Mouse (Mus musculus) limb, embryonic 11.5 days (tissue): ENCODE measurements around the gene Insc. TPM values are rescaled to one million over a fixed set of nuclear protein-coding genes. Genes with fewer than 3 reads are reported as not detected.

Experiments used
- ATAC-seq: fragments of 200-750 bp; cut with Nextera tagmentation; 2 replicates; pipeline ENCODE4 v1.8.0; 2017; ENCODE audit warnings: low read depth; ENCODE audit not compliant: insufficient number of reproducible peaks, low FRiP score, low TSS enrichment
- DNase-seq: peaks from one replicate; pipeline ENCODE4 v3.0.0-alpha.2; 2015; ENCODE audit warnings: low spot score
- H3K27ac ChIP-seq: fragments of 300-500 bp; sonication (generic); replicated peaks from 2 replicates; pipeline ENCODE4 v1.5.1; 2014; ENCODE audit warnings: low read depth, mild to moderate bottlenecking, low read length
- H3K27me3 ChIP-seq: fragments of 300-500 bp; sonication (generic); 2 replicates; pipeline ENCODE4 v1.6.1; 2014; ENCODE audit warnings: mild to moderate bottlenecking, low read length, mixed read lengths; ENCODE audit not compliant: control insufficient read depth, insufficient read depth
- H3K36me3 ChIP-seq: fragments of 300-500 bp; sonication (generic); 2 replicates; pipeline ENCODE4 v1.6.1; 2014; ENCODE audit warnings: mild to moderate bottlenecking, low read length, moderate library complexity, mixed read lengths; ENCODE audit not compliant: control insufficient read depth, insufficient read depth
- H3K4me1 ChIP-seq: fragments of 300-500 bp; sonication (generic); 2 replicates; pipeline ENCODE4 v1.6.1; 2014; ENCODE audit warnings: low read length, mixed read lengths; ENCODE audit not compliant: control insufficient read depth, insufficient read depth
- H3K4me2 ChIP-seq: fragments of 300-500 bp; sonication (generic); 2 replicates; pipeline ENCODE4 v1.6.1; 2014; ENCODE audit warnings: low read depth, mild to moderate bottlenecking, moderate library complexity; ENCODE audit not compliant: severe bottlenecking
- H3K4me3 ChIP-seq: fragments of 300-500 bp; sonication (generic); 2 replicates; pipeline ENCODE4 v1.5.1; 2014; ENCODE audit warnings: low read depth, low read length
- H3K9ac ChIP-seq: fragments of 300-500 bp; sonication (generic); 2 replicates; pipeline ENCODE4 v1.6.1; 2014; ENCODE audit warnings: mild to moderate bottlenecking, low read length
- H3K9me3 ChIP-seq: fragments of 300-500 bp; sonication (generic); 2 replicates; pipeline ENCODE4 v1.6.1; 2016; ENCODE audit warnings: low read length; ENCODE audit not compliant: control insufficient read depth
- WGBS: fragments of 180-500 bp; shearing (Covaris S2); extraction: QIAGEN DNeasy Blood & Tissue Kit; methylation state at CpG from one replicate; pipeline ENCODE4 v1.1.7; 2014; 5-methylcytosine and 5-hydroxymethylcytosine counted together
- polyA plus RNA-seq: library from polyadenylated mRNA; unstranded; fragments of >200 nt; fragmentation: Nextera tagmentation; extraction: Ambion mirVana; gene quantifications from 2 replicates; pipeline ENCODE4 v1.2.1, GENCODE M21; 2014

Gene Insc
- polyA plus RNA-seq, 1 experiment from 2014 or later, result 1.2 TPM

- 84% methylated on average over 3 of the region's 3 CpGs for WGBS
- Histone ChIP-seq H3K36me3 (no peaks in the 10 kb centered on the region), H3K9ac (no peak overlapping the region), H3K27ac (no peak overlapping the region), H3K4me3 (no peak overlapping the region), H3K4me1 (peaks cover 3% of the 10 kb centered on the region; the same call in 1 of the 2 replicates), H3K27me3 (no peaks in the 10 kb centered on the region), H3K9me3 (no peaks in the 10 kb centered on the region), H3K4me2 (no peak overlapping the region)
- ATAC-seq (no peak), DNase-seq (no peak)
These were observed 4.1 kb downstream of the Insc start for GRCm38 (mm10) chr7:114747596-114747995.

GRCm38 (mm10) chr7:114748239-114748638 lies 4.7 kb downstream of the Insc start:
- Histone ChIP-seq H3K36me3 (no peaks in the 10 kb centered on the region), H3K4me2 (no peak overlapping the region), H3K9me3 (no peaks in the 10 kb centered on the region), H3K27me3 (no peaks in the 10 kb centered on the region), H3K27ac (no peak overlapping the region), H3K4me1 (peaks cover 3% of the 10 kb centered on the region; the same call in 1 of the 2 replicates), H3K9ac (no peak overlapping the region), H3K4me3 (no peak overlapping the region)
- DNase-seq (no peak), ATAC-seq (no peak)
- 65% methylated on average over 4 of the region's 4 CpGs for WGBS

- ATAC-seq (no peak), DNase-seq (no peak)
- no peaks in the 10 kb centered on the region for H3K9me3 ChIP-seq
- no peak overlapping the region for H3K4me2 ChIP-seq
- H3K9ac ChIP-seq, result no peak overlapping the region
- H3K4me3 ChIP-seq, result no peak overlapping the region
- no peak overlapping the region for H3K27ac ChIP-seq
- no peaks in the 10 kb centered on the region for H3K27me3 ChIP-seq
- H3K36me3 ChIP-seq, result no peaks in the 10 kb centered on the region
- H3K4me1 ChIP-seq, result no peaks in the 10 kb centered on the region
- WGBS, result 81% methylated on average over 2 of the region's 2 CpGs
These were observed 10.0 kb downstream of the Insc start for GRCm38 (mm10) chr7:114753471-114753870.

GRCm38 (mm10) chr7:114754196-114754595 lies 10.7 kb downstream of the Insc start:
- Histone ChIP-seq H3K27ac (no peak overlapping the region), H3K4me3 (no peak overlapping the region), H3K4me1 (no peaks in the 10 kb centered on the region), H3K27me3 (no peaks in the 10 kb centered on the region), H3K9me3 (no peaks in the 10 kb centered on the region), H3K36me3 (no peaks in the 10 kb centered on the region), H3K9ac (no peak overlapping the region), H3K4me2 (no peak overlapping the region)
- ATAC-seq (no peak), DNase-seq (no peak)
- WGBS, result 85% methylated on average over 1 of the region's 1 CpGs

- H3K9me3 ChIP-seq, result no peaks in the 10 kb centered on the region
- no peaks in the 10 kb centered on the region for H3K27me3 ChIP-seq
- H3K4me3 ChIP-seq, result no peak overlapping the region
- no peak overlapping the region for H3K9ac ChIP-seq
- DNase-seq (no peak), ATAC-seq (no peak)
- H3K4me2 ChIP-seq, result no peak overlapping the region
- 85% methylated on average over 8 of the region's 8 CpGs for WGBS
- no peaks in the 10 kb centered on the region for H3K36me3 ChIP-seq
- no peak overlapping the region for H3K27ac ChIP-seq
- H3K4me1 ChIP-seq, result no peaks in the 10 kb centered on the region
These were observed 11.1 kb downstream of the Insc start for GRCm38 (mm10) chr7:114754626-114755025.

GRCm38 (mm10) chr7:114762660-114763059 lies 19.2 kb downstream of the Insc start:
- WGBS, result 76% methylated on average over 2 of the region's 2 CpGs
- H3K27me3 ChIP-seq, result no peaks in the 10 kb centered on the region
- H3K9me3 ChIP-seq, result no peaks in the 10 kb centered on the region
- no peak overlapping the region for H3K9ac ChIP-seq
- no peak overlapping the region for H3K27ac ChIP-seq
- H3K4me2 ChIP-seq, result no peak overlapping the region
- H3K4me3 ChIP-seq, result no peak overlapping the region
- no peaks in the 10 kb centered on the region for H3K4me1 ChIP-seq
- DNase-seq (no peak), ATAC-seq (no peak)
- no peaks in the 10 kb centered on the region for H3K36me3 ChIP-seq

- no peaks in the 10 kb centered on the region for H3K4me1 ChIP-seq
- ATAC-seq, result no peak
- no peak overlapping the region for H3K9ac ChIP-seq
- DNase-seq, result no peak
- H3K36me3 ChIP-seq, result no peaks in the 10 kb centered on the region
- H3K9me3 ChIP-seq, result no peaks in the 10 kb centered on the region
- no peaks in the 10 kb centered on the region for H3K27me3 ChIP-seq
- H3K4me3 ChIP-seq, result no peak overlapping the region
- no peak overlapping the region for H3K27ac ChIP-seq
- 77% methylated on average over 3 of the region's 3 CpGs for WGBS
- H3K4me2 ChIP-seq, result no peak overlapping the region
These were observed 21.8 kb downstream of the Insc start for GRCm38 (mm10) chr7:114765273-114765672.

- WGBS, result 88% methylated on average over 3 of the region's 3 CpGs
- Histone ChIP-seq H3K27me3 (no peaks in the 10 kb centered on the region), H3K27ac (no peak overlapping the region), H3K4me2 (no peak overlapping the region), H3K36me3 (no peaks in the 10 kb centered on the region), H3K4me3 (no peak overlapping the region), H3K4me1 (no peaks in the 10 kb centered on the region), H3K9ac (no peak overlapping the region), H3K9me3 (no peaks in the 10 kb centered on the region)
- ATAC-seq (no peak), DNase-seq (no peak)
These were observed 23.0 kb downstream of the Insc start for GRCm38 (mm10) chr7:114766523-114766922.

GRCm38 (mm10) chr7:114768516-114768915 lies 25.0 kb downstream of the Insc start:
- no peak overlapping the region for H3K9ac ChIP-seq
- no peak overlapping the region for H3K4me2 ChIP-seq
- 88% methylated on average over 5 of the region's 5 CpGs for WGBS
- H3K36me3 ChIP-seq, result no peaks in the 10 kb centered on the region
- H3K4me3 ChIP-seq, result no peak overlapping the region
- no peaks in the 10 kb centered on the region for H3K4me1 ChIP-seq
- H3K27ac ChIP-seq, result no peak overlapping the region
- no peaks in the 10 kb centered on the region for H3K27me3 ChIP-seq
- ATAC-seq (no peak), DNase-seq (no peak)
- no peaks in the 10 kb centered on the region for H3K9me3 ChIP-seq
